Mouse (Mus musculus): ENCODE measurements around the gene Tgfbi.

Tgfbi gene

GRCm38 (mm10) chr13:56597831-56598612 lies 11.3 kb upstream of the Tgfbi start:
- peak; percentile 85 for DNase-seq

DNA sequence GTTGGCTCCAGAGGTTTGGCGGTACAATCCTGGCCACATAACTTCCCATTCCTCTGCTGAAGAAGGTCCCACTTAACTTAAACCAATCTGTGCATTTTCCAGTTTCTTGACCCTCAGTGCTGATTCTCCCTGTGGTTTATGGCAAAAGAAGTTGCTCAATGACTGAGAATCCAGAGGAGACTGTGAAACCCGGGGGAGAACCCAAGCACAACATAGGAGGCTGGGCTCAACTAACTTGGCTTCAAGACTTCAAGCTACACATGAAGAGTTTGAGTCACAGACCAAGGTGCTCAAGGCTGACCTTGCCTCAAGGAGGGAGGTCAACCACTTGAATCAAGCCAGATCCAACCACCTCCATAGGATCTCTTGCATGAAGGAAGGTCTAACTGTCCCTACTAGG lies 9.8 kb upstream of the Tgfbi start:
- DNase-seq = no peak

DNA sequence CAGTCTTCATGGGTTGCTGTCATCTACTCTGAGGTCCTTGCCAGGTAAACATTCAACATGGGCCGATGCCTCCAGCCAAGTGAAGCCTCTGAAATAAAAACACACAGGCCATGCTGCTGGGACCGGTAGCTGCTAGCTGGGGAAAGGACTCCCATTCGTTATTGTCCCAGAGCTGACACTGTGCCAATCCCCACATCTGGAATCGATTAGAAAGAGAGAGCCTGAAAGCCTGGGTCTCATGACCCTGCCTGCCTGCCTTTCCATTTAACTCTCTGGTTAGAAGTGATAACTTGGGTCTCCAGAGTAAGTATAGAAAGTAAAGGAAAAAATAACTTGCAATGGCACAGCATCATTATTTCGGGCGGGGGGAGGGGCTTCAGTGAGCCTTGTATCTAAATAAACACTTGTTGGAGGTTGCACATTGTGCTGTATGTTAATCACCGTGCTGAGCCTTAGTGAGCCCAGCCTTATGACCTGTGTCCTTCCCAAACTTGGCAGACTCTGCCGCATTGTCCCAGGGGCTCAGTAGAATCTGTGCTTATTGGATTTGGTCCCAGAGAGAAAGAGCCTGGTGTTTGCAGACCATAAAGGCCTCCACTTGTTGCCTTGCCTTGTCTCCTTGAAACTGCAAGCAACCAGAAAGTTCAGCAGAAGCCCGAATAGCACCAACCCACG lies 9.0 kb upstream of the Tgfbi start:
- peak; percentile 77 for DNase-seq

GRCm38 (mm10) chr13:56601199-56601598 lies 8.1 kb upstream of the Tgfbi start:
- peak; percentile 41 for DNase-seq

DNA sequence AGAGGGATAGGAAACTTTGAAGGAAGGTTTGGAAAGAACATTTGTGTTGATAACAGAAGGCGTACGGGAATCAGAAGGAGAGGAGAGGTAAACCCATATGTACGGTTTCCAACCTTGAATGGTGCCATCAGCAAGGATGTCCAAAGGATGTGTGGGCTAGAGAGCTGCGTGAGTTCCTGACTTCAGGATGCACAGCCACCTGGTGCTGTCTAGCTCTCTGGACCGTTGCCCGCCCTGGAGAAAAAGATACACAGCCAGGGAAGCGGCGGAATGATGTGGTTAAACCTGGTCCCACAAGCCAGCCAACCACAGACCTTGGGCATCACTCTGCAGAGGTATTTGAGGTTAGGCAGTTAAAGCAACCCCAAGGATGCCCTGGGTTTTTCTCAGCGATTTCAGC lies 3.8 kb upstream of the Tgfbi start:
- no peak for DNase-seq

- no peak for DNase-seq
Measured at GRCm38 (mm10) chr13:56606724-56607123, 2.6 kb upstream of the Tgfbi start.

DNA sequence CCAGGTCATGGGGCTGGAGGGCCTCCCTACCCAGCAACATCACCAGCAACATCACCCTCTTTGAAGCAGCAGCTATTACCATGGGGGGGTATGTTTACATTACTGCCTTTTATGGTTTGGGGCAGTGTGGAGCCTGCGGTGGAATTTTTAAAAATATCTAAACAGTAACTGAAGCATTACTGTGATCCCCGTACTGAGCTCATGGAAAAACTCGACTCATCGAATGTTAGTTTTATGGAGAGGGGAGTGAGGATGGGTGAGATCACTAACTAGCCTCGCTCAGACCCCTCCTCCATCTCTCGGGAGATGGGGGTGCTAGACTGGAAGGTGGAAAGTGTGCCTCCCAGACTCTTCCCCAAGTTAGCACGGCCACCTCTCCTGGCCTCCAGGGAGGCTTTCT lies 2.1 kb upstream of the Tgfbi start:
- DNase-seq = no peak

DNA sequence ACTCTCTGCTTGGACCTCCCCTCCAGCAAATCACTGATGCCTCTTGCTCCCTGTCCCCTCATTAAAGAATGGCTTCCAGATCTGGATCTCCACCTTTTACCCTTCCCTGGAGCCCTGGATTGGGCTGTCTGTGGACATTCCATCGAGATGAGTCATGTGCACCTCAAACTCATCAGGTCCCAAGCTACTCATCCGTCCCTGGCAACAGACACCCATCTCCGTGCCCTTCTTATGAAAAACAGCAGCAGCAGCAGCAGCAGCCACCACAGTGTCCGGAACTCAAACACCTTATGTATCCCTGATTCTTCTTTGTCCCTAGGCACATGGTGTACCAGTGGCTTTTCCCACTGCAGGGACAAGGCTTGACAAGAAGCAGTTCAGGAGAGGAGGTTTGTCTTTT lies 1.5 kb upstream of the Tgfbi start:
- no peak for DNase-seq

DNA sequence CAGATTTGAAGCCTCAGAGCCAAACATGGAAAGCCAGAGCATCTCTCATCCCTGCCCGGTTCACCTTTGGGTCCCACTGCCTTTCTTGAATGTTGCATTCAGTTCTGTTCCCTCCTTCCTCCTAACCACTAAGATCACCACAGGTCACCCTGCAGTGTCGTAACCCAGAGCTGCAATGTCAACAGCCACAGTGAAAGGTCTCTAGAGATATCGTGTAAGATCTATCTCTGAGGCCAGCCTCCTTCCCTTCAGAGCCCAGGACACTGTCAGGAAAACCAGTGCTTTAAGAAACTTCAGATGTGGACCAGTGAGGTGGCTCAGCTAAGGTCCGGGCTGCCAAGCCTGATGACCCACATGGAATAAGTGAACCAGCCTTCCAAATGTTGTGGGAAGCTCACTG lies 1.8 kb downstream of the Tgfbi start:
- no peak for DNase-seq

GRCm38 (mm10) chr13:56611741-56612140 lies 2.4 kb downstream of the Tgfbi start:
- DNase-seq = no peak

DNA sequence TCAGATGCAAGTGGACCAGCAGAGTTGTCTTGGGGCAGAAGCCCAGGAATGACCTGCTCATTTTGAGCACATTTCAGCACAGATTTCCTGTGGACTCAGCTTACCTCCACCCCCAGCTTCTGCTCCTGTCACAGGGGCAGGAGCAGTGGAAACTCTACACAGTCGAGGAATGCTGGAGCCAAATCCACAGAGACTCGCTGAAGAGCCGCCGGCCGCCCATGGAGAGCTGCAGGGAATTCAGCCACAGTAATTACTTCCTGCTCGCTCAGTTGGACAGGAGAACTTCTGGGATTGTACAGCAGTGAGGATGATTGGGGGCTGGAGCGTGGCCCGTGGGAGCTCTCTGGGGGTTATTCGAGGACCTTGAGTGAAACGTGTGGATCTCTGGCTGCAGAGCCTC lies 3.0 kb downstream of the Tgfbi start:
- DNase-seq = peak; percentile 65

DNA sequence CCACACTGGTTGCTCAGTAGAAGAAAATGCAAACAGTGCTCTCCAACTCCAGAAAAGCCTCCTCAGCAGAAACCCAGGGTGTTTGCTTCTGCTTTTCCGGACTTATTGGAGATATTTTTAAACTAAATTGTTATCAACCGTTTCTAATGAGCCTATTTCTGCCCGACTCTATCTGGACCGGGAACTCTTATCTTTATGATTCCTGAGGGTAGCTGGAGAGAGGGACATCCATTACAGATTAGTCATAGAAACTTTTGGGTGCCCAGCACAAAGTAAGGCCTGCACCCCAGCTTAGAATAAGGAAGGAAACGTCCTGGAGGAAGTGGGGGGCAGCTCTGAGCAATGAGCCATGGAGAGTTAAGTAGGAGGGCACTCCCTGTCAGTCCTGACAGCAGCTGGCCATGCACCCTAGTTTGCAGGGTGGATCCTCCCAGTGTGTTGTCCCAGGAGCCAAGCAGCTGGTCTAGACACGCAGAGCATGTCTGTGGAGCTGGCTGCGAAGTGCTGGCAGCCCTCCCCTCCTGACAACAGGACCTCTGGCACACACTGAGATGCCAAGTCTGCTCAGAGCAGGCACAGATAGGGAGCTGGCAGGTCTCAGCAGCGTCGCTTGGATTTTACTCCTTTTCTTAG lies 4.2 kb downstream of the Tgfbi start:
- DNase-seq = peak; percentile 50

DNA sequence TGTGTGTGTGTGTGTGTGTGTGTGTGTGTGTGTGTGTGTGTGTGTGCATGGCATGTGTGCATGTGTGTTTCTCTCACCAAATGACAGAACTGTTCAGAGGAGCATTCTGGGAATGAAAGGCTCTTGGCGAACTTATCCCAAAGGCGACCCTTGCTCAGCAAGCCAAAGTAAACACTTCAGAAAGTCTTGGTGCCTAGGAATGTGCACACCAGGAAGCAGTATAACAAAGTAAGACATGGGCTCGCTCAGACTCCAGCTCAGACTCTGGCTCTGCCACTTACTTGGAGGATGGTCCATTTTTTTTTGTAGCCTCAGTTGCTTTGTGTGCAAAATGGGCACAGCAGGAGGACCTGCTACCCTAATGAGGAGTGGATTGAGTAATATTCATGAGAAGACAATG lies 5.4 kb downstream of the Tgfbi start:
- DNase-seq = no peak

DNA sequence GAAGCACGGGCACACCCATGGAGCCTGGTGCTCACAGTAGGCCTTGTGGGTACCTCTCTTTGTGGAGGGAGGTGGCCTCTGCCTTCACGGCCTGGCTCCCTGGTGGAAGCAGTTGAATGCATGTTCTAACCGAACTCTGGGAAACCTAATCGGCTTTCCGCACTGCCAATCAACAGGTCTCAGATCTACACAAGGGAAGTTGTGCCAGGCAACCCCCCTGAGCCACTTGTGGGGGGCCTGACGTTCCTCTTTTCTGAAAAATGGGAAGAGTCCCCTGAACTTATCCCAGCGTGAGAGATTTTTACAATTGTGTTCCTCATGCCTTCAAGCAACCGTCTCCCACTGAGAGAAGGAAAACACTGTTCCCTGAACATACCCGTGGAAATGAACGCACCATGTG lies 5.9 kb downstream of the Tgfbi start:
- no peak for DNase-seq

DNA sequence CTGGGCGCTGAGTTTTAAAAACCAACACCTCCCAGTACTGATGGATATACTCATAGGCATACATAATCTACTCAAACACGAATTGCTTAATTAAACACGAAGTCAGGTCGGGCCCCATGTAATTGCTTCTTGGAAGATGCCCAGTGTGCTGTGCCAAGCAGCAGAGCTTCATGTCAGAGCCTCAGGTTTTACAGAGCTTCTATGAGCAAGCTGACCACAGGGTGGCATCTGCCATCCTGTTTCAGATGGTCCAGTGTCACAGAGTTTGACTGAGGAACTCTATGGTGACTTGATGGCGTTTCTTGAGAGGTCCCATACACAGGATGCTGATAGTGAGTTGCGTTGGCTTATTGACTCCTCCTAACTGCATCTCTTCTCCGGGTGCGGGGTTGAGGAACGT lies 6.5 kb downstream of the Tgfbi start:
- DNase-seq = peak; percentile 39

DNA sequence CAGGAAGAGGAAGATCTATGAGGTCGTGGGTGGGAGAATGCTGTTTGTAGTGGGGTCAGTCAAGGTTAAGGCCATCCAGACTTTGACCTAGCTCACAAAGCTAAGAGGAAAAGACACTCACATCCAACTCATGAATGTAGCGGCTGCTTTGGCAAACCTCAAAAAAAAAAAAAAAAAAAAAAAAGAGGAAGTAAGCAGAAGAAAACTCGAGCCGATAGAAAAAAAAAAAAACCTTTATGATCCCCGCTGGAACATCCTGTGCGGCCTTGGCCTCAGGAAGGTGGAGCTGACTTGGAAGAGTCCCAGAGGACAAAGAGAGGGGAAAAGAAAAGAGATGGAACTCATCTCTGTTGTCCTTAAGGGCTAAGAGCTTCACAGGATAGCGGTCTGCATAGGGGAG lies 7.1 kb downstream of the Tgfbi start:
- no peak for DNase-seq

DNA sequence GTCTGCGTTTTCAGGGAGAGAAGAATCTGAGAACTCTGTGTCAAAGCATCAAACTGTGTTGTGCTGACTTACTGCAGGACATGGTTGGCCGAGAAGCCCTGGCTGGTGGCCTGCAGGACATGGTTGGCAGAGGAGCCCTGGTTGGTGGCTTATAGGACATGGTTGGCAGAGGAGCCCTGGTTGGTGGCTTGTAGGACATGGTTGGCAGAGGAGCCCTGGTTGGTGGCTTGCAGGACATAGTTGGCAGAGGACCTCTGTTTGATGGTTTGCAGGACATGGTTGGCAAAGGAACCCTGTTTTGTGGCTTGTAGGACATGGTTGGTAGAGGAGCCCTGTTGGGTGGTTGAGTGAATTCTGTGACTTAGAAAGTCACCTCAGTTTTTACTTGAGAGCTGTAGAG lies 7.9 kb downstream of the Tgfbi start:
- no peak for DNase-seq

DNA sequence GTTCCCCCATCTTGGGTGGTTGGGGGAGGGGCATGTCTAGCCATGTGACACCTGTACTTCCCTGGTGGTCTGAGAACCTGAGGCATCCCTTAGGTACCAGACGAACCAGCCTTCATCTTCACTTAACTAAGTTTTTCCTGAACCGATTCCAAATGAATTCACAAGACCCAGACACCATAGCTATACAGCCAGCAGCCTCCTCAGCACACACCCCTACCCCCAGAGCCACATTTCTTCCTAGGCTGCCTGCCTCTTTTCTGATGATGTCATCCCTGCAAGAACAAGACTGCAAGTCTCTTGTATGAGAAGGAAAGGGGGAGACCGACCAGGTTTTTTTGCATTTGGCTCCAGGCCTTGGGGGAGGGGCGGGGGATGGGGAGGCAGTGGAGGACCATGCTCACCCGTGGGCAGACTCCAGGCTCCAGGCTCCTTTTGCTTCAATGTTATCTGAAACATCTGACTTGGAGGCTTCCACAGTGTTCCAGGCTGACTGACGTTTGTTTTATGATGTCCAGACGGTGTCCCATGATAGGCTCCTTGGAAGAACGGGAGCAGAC lies 13.0 kb downstream of the Tgfbi start:
- no peak for DNase-seq

DNA sequence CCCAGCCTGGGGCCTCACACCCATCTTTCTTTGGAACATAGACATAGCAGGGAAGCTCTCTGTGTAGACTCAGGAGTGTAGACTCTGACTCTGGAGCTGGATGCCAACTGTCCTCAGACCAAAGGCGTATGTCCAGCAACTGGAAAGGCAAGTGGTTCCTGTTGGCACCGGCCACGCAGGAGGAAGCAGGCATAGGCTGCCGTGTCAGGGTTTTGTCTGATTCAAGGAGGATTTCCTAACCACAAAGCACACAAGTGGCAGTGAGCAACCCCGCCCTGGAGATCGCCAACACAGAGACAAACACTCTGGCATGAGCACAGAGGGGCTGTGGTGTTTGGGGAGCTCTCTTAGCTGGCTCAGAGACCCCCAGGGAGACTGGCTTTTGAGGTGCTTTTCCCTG lies 17.2 kb downstream of the Tgfbi start:
- DNase-seq = peak; percentile 34

- no peak for DNase-seq
Measured at GRCm38 (mm10) chr13:56630081-56630480, 20.8 kb downstream of the Tgfbi start.

DNA sequence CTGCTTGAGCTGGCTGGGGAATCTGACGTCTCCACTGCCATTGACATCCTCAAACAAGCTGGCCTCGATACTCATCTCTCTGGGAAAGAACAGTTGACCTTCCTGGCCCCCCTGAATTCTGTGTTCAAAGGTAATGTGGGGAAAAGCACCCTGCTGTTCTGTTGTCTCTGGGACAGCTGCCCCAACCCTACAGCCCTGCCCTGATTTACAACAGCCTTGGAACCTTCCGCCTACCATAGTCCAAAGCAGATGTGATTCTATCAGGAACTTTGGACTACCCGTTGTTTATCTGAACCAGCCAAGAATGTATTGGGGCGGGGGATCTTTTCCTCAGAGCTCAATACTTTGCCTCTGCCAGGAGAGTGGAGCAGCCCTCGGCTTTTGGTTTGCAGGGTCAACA lies 21.2 kb downstream of the Tgfbi start:
- DNase-seq = no peak

- DNase-seq = no peak
Measured at GRCm38 (mm10) chr13:56631332-56631731, 22.0 kb downstream of the Tgfbi start.

DNA sequence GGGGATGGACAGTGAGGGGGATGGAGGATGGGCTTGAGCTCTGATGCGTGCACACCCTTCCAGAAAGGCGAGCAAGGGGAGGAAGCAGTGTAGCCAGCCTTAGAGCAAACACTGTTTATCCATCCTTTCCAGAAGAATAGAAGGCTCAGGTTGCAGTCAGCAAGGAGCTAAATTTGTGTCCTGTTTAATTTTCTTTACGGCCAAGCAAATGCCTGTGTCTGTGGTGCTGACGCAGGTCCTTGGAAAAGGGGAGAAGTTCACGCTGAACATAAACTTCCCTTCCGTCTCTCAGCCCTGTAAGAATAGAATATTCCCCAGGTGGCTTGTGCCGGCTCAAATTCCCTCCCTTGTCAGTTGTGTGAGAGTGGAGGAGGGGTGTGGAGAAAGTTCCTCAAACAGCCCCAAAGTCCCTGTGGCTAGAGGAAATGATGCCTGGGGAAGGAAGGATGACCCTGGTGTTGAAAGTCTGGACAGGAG lies 24.9 kb downstream of the Tgfbi start:
- DNase-seq = no peak

GRCm38 (mm10) chr13:56634920-56635319 lies 25.6 kb downstream of the Tgfbi start:
- DNase-seq = peak; percentile 77

All from kidney, postnatal 10 days (tissue).